Mouse (Mus musculus): ENCODE data around the gene Nfib.

Nfib gene

DNA sequence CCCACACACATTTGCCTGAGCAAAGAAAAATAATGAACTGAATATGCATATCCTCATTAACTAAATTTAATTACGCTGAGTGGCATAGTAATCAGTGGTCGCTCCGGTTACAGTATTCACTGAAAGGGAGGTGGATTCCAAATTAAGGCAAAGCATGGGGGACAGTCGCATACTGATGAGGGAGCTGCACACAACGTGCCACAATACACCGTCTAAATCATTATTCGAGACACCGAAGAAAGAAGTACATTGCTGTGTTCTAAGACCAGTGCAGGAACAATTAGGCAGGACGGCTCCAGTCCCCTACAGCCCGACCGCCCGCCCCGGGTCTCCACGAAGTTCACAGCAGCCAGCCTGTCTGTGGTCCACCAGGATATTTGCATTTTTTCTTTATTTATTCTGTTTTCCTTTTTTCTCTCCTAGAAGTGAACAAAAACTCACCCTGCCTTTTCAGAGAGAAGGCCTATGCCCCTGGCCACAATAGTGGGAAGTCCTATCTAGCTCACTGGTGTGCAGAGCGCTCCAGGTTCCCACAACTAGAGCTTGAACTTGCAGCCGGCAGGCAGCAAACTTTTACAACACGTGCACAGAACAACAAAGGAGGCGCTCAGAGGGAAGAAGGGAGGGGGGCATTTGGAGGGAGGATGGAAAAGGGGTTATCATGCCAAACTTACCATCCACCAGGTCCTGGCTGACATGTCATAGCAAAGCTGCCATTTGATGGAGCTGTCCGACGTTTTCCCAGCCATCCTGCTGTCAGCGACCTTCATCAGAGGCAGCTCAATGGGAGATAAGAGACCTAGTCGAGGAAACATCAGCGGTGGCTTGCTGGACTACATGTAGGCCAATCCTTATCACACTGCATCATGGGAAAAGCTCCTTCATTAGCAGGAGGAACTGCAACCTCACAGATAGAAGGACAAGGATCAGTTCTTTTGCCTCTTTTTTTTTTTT, at the start of gene Nfib:
Gene Nfib (minus strand): TSS at position 910 of the 954 bp plus-strand sequence.
- ChIA-PET CTCF (interaction anchor here in 3 of 4 experiments (0.6 to 1.0 kb wide), 3 partner anchors 115 to 609 kb away, joined by 3 to 4 read pairs (median 3); no protein-coding TSS in a partner anchor), POLR2A (interaction anchor here in 1 of 4 experiments (0.7 kb wide), 1 partner anchor 818 kb away, joined by 5 read pairs; no protein-coding TSS in a partner anchor)

DNA sequence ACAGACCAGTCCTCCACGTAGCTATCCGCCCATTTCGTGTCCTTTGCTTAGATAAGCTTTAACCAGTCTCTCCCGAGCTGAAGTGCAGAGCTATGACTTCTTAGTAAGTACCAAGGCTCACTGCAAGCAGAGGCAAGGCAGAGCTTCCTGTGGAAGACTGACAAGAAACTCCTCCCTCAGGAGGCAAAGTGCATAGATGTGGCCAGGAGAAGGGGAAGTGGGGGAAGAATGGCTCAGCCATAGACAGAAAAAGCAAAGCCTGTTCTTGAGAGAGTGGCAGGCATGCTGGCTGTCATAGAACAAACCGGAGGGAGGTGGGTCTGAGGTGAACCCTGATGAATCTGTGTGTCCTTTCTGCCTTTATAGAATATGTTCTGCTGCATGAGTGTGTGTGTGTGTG, 30.2 kb upstream of the Nfib start:
- ChIA-PET POLR2A (interaction anchor here in 1 of 4 experiments (0.7 kb wide), 1 partner anchor 11 kb away, joined by 3 read pairs; no protein-coding TSS in a partner anchor), CTCF (no interaction called here)

DNA sequence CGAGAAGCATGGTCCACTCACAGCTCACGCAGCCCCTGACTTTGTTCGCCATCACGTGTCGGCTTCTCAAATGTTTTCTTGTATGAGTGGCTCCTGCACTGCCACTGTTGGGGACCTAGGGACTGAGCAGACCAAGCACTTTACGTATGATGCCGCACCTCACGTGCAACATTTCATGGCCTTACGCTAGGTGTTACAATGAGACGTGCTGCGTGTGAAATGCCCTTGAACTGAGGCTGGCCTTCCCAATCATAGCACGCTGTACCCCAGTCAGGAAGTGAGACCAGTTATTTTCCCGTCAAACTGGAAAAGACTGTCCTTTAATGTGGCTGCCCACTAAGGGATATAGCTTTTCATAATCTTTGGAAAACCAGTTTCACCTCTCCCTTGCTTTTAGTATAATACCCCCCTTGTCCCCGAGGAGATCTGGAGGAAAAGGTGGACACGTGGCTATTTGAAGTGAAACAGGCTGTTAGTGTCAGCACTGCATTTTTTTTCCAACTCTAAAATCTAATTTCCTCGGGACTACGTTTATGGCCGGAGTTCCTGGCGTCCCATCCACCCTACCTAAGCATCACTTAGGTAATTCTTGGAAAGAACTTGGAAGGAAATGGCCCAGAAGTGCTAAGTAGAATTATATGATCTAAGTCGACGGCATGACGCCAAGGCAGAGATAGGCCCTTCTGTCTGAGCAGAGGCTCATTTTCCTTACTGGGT, 29.4 kb upstream of the Nfib start:
- ChIA-PET CTCF (interaction anchor here in 1 of 4 experiments (0.6 kb wide), 1 partner anchor 19 kb away, joined by 3 read pairs; no protein-coding TSS in a partner anchor), POLR2A (interaction anchor here in 1 of 4 experiments (1.5 kb wide), 1 partner anchor 10 kb away, joined by 4 read pairs; no protein-coding TSS in a partner anchor)

DNA sequence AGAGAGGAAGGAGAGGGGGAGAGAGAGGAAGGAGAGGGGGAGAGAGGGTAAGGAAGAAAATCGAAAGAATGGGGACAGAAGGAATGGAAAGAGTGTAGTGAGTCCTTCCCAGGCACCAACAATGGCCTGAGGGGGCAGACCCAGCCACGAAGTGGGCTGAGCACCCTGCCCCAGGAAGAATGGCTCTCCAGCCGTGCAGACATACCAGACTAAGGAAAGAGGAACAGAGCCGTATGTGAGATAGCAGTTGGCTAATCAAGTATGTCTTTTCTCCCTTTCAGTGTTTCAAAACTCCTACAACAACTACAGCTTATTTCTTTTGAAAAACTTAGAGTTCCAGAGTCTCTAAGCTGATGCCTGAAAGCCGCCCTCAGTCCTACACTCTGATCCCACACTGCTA, 28.8 kb upstream of the Nfib start:
- CTCF ChIA-PET: interaction anchor here in 1 of 4 experiments (0.6 kb wide), 1 partner anchor 18 kb away, joined by 3 read pairs; no protein-coding TSS in a partner anchor
- POLR2A ChIA-PET: interaction anchor here in 1 of 4 experiments (1.5 kb wide), 1 partner anchor 9 kb away, joined by 4 read pairs; no protein-coding TSS in a partner anchor

DNA sequence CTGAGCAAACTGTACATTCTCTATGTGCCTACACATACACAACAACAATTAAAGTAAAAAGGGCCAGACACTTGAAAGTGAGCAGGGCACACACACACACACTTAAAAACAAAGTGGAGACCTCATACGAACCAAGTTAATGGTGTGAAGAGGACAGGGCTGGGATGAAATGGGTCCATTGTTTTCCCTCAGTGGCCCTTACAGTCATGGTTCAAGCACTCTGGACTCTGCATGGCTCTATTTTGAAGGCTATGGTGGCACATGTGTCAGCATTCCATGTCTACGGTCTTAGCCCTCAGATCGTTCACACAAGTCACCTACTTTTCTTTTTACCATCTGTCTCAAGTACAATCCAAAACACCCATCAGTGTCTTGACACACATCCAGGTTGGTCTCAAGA, 28.1 kb upstream of the Nfib start:
- CTCF ChIA-PET: no interaction called here
- POLR2A ChIA-PET: no interaction called here

DNA sequence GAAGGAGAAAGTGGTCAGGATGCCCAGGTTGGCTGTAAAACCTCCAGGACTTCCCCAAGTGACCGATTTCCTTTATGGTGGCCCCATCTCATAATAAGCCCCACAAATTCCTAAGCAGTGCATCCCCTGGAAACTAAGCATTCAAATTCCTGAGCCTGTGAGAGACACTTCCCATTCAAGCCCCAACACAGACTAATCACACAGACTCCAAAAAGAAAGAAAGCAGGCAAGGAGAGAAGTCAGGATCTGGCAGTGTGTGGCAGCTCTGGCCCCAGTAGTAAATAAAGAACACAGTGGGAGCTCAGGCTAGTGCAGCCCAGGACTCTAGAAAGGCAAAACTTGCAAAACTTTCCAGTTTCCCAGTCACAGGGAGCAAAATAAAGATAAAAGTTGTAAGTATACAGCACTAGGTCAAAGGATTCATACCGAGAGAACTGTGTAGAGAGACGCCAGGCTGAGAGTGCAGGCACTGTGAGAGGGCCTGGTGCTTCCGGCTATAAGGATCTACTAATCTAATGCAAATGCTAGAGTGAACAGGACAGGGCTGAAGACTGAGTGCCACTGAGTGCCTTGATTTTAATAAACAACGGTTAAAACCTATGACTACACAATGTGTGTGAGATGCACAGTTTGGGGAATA, 24.8 kb upstream of the Nfib start:
- POLR2A ChIA-PET: no interaction called here
- CTCF ChIA-PET: no interaction called here

DNA sequence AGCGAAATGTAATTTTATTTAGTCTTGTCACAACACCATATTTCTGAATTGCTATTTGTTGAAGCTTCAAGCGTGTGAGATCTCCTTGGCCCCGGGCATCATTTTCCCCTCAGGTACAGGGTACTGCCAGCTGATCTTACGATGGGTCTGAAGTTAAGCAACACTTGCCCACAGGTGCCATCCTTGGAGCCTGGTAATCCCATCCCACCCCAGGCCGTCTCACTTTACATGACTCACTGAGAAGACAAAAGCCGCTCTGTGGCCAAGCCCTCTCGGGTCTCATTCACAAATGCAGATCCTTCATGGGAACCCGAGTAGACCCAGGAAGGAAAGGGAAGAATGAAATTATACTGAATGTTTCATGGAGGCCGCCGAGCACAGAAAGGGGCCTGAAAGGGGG, 18.5 kb upstream of the Nfib start:
- ChIA-PET CTCF (no interaction called here), POLR2A (no interaction called here)

DNA sequence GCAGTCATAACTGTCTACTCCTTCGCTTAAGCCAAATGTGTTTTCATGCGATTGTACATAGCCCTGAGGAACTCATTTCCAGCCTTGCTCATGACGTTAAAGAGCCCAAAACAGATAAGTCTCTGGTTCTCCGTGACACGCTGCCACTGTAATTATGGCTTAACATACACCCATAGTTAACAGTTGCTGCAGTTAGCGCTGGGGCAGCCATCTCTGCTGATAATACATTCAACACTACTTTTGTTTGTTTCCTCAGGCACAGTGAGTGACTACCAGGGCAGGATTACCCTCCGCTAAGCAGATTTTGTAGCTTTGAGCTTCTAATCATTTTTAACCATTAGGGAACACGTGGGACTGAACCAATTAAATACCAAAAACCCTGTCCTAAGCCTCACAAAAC, 17.5 kb upstream of the Nfib start:
- POLR2A ChIA-PET: no interaction called here
- CTCF ChIA-PET: no interaction called here

DNA sequence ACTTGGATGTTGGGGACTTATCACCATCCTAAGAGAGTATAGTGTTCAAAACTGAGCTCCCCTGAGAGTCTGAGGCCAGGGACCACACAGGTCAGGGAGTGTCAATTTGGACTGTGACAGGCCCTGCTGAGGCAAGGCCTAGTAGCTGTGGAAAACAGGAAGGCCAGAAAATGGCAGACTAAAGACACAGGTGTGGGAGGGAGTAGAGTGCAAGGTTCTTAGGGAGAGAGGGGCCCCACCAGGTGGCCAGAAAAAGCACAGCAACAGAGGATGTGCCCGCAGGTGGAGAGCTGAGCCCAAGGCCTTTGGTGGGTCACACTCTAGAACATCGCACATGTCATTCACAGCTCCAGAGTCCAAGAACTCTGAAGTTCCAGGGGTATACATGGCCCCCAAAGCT, 10.3 kb upstream of the Nfib start:
- CTCF ChIA-PET: interaction anchor here in 2 of 4 experiments (0.5 to 0.9 kb wide), 3 partner anchors 9 to 346 kb away, joined by 3 to 4 read pairs (median 3); no protein-coding TSS in a partner anchor
- POLR2A ChIA-PET: no interaction called here

DNA sequence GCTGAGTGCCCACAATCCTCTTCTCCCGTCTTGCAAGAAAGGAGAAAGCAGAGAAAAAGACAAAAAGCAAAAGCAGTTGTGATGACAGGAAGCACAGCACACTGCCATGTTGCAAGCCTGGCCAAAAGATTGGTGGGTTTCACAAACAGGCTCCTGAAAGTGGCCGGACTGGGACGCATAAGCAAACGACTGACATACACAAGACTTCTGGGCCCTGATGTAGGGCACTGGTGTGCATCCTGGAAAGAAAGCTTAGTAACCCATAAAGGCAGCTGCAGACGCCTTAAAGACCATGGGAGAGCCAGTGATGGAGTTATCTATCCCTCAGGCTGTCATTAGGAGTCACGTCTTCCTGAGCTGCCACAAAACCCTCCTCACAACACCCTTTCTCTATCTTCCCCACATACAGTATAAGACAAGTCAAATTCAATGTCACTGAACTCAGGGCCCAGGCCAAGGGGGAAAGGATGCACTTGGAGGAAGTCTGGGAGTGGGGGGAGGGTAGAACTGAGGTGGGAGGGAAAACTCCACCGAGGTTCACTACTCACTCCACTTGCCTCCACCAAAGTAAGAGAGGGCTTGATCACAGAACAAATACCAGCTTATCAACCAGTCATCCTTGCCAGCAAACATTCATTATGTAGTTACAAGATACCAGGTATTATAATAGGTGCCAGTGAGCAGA, 6.2 kb upstream of the Nfib start:
- ChIA-PET CTCF (no interaction called here), POLR2A (interaction anchor here in 1 of 4 experiments (0.6 kb wide), 1 partner anchor 186 kb away, joined by 3 read pairs; no protein-coding TSS in a partner anchor)

DNA sequence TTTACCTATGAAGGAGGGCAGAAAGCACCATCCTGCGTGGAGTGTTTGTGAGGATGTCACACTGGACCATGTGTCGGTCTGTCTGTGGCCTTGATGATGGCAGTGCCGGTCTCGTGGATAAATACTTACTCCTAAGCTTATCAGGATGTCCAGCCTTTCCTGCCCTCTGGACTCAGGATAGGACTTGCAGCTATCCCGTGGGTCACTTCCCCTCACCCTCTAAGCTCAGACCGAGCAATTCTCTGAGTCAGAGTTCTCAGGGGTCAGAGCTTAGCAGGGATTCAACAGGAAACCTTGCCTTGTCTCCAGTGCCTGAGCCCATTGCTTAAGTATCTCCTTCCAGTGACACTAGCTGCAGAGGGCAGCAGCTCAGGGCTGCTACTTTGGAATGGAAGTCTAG, 4.1 kb upstream of the Nfib start:
- POLR2A ChIA-PET: interaction anchor here in 1 of 4 experiments (1.1 kb wide), 1 partner anchor 10 kb away, joined by 5 read pairs; no protein-coding TSS in a partner anchor
- CTCF ChIA-PET: no interaction called here

DNA sequence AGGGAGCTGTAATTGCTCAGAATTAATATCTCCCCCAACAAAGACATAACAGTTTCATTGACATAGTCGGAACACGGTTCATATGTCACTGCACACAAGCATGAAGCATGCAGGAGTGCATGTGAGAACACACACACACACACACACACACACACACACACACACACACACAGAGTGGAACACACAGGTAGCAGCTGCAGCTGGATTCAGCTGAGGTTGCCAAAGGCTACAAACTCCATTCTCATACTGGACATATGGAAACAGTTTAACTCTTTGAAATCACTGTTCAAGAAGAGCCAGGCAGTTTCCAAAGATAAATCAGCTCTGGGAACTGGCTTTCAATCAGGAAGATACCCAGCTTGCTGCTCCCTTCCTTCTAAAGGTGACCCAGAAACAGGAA, 462 bp upstream of the Nfib start:
- POLR2A ChIA-PET: no interaction called here

DNA sequence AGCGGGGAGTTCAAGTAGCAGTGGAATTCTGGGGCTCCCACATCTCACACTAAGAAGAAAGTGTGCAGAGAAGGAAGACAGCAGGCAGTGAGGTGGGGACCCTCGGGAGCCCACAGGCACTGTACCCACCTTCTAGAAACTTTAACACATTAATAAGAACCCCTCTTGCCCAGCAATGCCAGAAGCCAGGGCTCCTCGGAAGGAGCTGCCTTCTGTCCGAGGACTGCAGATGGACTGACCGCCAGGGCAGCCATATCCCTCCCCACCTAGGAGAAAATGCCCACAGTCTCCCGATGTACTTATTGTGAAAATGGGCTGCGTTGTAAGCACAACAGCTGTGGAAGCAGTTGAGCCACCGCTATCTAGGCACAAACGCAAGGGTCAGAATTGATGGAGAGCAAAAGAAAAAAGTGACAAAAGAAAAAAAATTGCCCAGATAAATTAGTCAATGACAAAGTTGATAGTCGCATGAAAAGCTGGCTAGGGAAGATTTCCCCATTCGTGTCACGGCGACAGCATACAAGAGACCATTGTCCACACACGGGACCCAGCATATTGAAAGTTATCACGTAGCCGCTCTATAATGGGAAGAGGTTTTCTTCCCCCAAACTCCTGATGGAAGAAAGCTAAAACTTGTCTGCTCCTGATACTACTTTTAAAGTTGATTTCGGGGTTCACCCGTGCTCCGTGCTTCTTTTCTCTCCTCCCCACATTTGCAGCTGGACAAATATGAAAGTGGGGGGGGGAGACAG, 1.3 kb downstream of the Nfib start:
- ChIA-PET CTCF (interaction anchor here in 1 of 4 experiments (0.6 kb wide), 1 partner anchor 58 kb away, joined by 3 read pairs; no protein-coding TSS in a partner anchor), POLR2A (no interaction called here)

More for the DNA sequence above, 462 bp upstream of the Nfib start:
- CTCF ChIA-PET: interaction anchor here in 3 of 4 experiments (0.6 to 1.2 kb wide), 4 partner anchors 10 to 608 kb away, joined by 3 to 4 read pairs (median 4); no protein-coding TSS in a partner anchor

DNA sequence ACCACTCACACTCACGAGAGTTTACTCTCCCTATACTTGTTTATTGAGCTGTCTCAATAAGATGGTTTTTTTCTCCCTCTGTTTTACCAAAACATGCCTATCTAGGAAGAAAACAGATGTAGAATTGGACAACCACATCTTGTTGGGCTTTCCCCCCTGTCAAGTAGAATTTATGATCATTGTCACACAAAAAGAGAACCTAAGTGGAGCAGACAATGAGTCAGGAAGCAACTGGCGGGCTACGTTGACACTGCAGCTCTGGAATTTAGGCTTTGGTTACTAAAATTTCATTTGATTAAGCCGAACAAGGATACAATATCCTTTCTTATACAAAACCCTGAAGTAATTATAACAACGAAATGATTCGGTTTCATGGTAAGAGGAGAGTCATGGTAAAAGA, 2.7 kb downstream of the Nfib start:
- CTCF ChIA-PET: no interaction called here
- POLR2A ChIA-PET: no interaction called here

DNA sequence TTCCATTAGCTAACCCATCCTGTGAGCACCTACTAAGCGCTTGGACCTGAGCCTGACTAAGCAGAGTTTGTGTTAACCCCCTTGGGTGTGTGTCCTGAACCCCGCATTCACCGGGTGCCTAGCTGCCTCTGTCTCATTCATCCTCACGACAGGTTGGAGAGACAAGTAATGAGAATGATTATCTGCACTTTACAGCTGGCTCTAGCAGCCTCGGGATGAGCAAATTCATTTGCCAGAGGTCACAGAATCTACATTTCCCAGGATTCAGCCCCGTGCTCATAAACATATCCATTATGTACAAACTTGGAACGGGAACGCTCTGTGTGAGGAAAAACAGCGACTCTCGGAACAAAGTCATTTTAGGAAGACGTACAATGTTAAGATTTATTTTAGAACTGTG, 6.0 kb downstream of the Nfib start:
- POLR2A ChIA-PET: interaction anchor here in 1 of 4 experiments (0.8 kb wide), 1 partner anchor 10 kb away, joined by 5 read pairs; no protein-coding TSS in a partner anchor
- CTCF ChIA-PET: no interaction called here

DNA sequence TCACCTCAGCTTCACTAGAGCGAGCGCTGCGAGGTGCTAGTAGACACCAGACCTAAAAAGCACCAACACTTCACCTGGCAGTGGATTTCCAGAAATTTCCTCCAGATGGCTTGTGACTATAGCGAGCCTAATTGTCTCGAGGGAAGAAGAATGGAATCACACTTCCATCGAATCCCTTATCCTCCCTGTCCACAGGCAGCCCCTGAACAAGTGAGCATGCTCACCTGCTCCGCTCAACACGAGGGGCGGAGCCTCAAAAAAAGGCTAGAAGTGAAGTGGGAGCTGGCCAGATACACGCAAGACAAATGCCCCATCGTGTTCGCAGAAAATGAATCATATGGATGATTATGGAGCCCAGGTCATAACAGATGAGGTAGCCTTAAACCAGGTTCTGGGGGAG, 6.9 kb downstream of the Nfib start:
- POLR2A ChIA-PET: interaction anchor here in 1 of 4 experiments (0.6 kb wide), 1 partner anchor 54 kb away, joined by 4 read pairs; no protein-coding TSS in a partner anchor

DNA sequence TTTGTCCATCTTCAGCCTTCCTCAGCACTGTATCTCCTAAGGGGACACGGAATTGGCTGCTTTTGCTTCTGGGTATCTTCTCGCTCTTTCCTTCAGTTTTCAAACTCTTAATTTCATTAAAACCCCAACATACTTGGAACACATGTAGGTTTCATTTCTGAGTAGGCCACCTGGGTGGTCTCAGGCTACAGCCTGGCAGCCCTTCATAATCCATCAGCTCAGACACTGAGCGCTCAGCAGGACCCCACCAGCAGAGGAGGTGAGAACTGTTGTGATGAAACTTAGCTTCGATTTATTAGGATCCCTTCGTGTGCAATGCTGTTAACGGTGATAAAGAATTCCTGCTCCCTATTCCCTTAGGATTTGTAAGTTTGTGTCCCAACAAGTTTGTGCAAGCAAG, 8.4 kb downstream of the Nfib start:
- CTCF ChIA-PET: interaction anchor here in 1 of 4 experiments (0.6 kb wide), 1 partner anchor 836 kb away, joined by 3 read pairs; no protein-coding TSS in a partner anchor
- POLR2A ChIA-PET: no interaction called here

More for the DNA sequence above, 6.9 kb downstream of the Nfib start:
- CTCF ChIA-PET: no interaction called here

Measured in embryonic stem cell, embryonic (primary cell).